Mouse (Mus musculus) midbrain, embryonic 10.5 days (tissue): ENCODE measurements around the gene 6430550D23Rik. TPM values are rescaled to one million over a fixed set of nuclear protein-coding genes. Genes with fewer than 3 reads are reported as not detected.

Experiments used
- DNase-seq: peaks from one replicate; pipeline ENCODE4 v3.0.0-alpha.2; 2017; ENCODE audit warnings: low spot score
- H3K27ac ChIP-seq: fragments of 300-500 bp; sonication (generic); replicated peaks from 2 replicates; pipeline ENCODE4 v1.5.1; 2016; ENCODE audit warnings: mild to moderate bottlenecking
- H3K27me3 ChIP-seq: fragments of 300-500 bp; sonication (generic); 2 replicates; pipeline ENCODE4 v1.6.1; 2016; ENCODE audit warnings: low read depth, mild to moderate bottlenecking; ENCODE audit not compliant: poor library complexity, severe bottlenecking
- H3K36me3 ChIP-seq: fragments of 300-500 bp; sonication (generic); 2 replicates; pipeline ENCODE4 v1.6.1; 2016; ENCODE audit warnings: mild to moderate bottlenecking, moderate library complexity
- H3K4me1 ChIP-seq: fragments of 300-500 bp; sonication (generic); 2 replicates; pipeline ENCODE4 v1.6.1; 2016
- H3K4me3 ChIP-seq: fragments of 300-500 bp; sonication (generic); 2 replicates; pipeline ENCODE4 v1.5.1; 2016; ENCODE audit warnings: mild to moderate bottlenecking, moderate library complexity
- H3K9me3 ChIP-seq: fragments of 300-500 bp; sonication (generic); replicated peaks from 2 replicates; pipeline ENCODE4 v1.6.1; 2016; ENCODE audit warnings: mild to moderate bottlenecking
- WGBS: fragments of 180-500 bp; shearing (Covaris S2); methylation state at CpG from one replicate; pipeline ENCODE4 v1.1.7; 2016; 5-methylcytosine and 5-hydroxymethylcytosine counted together
- polyA plus RNA-seq: library from polyadenylated mRNA; unstranded; fragments of >200 nt; fragmentation: Nextera tagmentation; extraction: Ambion mirVana; gene quantifications from 2 replicates; pipeline ENCODE4 v1.2.1, GENCODE M21; 2016

Gene 6430550D23Rik
- polyA plus RNA-seq, 1 experiment from 2014 or later, result 1.2 TPM

DNA sequence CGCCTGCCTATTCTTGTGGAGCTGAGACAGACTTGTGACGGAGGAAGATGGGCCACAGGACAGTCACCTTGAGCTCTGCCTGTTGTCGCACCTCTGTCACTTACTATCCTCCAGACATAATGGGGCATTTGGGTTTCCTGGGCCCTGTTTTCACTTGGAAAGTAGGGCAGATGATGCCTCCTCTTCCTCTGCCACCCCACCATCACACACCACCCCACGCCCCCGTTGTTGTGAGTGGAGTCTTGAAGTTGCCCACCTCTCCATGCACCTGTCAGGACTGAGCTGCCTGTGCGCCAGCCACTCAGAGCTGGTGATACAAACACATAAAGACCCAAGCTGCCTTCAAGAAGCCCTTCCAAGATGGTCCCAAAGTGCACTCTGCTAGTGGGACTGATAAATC, 20.6 kb downstream of the 6430550D23Rik start:
- H3K27ac ChIP-seq, result no peak overlapping the region
- H3K4me3 ChIP-seq, result no peak overlapping the region
- peaks cover 100% of the 10 kb centered on the region for H3K36me3 ChIP-seq
- H3K9me3 ChIP-seq, result no peaks in the 10 kb centered on the region
- H3K4me1 ChIP-seq, result no peaks in the 10 kb centered on the region
- no peak for DNase-seq
- WGBS, result 96% methylated on average over 6 of the region's 6 CpGs
- no peaks in the 10 kb centered on the region for H3K27me3 ChIP-seq

- H3K27ac ChIP-seq, result no peak overlapping the region
- H3K36me3 ChIP-seq, result peaks cover 100% of the 10 kb centered on the region
- WGBS, result 90% methylated on average over 7 of the region's 7 CpGs
- H3K27me3 ChIP-seq, result no peaks in the 10 kb centered on the region
- H3K9me3 ChIP-seq, result no peaks in the 10 kb centered on the region
- H3K4me3 ChIP-seq, result no peak overlapping the region
- H3K4me1 ChIP-seq, result no peaks in the 10 kb centered on the region
- no peak for DNase-seq
Observed at GRCm38 (mm10) chr2:155985776-155986175, 22.0 kb downstream of the 6430550D23Rik start.

DNA sequence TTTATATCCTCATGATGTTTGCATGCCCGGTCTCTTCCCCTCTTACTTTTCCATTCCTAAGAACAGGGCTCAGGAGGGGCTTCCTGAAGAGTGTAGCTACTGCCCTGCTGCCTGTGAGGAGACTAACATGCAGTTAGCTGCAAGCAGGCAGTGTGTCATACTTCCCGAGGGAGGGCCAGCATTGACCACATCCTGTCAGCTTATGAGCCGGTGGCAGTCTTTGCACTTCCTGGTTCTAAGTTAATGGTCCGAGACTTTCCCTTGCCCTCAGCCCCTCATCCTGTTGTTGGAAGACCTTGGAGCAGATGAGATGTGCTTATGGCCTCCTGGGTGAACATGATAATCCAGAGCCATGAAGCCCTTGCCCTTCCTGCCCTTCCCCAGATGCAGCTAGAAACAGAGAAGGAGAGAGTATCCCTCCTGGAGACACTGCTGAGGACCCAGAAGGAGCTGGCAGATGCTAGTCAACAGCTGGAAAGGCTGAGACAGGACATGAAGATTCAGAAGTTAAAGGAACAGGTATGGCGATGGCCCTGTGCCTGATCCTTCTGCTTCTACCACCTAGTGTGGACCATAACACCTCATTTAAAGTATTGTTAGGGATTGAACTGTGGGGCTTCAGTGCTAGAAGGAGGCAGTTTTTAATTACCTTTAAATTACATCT, 28.3 kb downstream of the 6430550D23Rik start:
- no peaks in the 10 kb centered on the region for H3K4me1 ChIP-seq
- WGBS, result 84% methylated on average over 5 of the region's 5 CpGs
- H3K36me3 ChIP-seq, result peaks cover 99% of the 10 kb centered on the region
- no peaks in the 10 kb centered on the region for H3K27me3 ChIP-seq
- no peak overlapping the region for H3K4me3 ChIP-seq
- no peaks in the 10 kb centered on the region for H3K9me3 ChIP-seq
- H3K27ac ChIP-seq, result no peak overlapping the region
- no peak for DNase-seq

- 83% methylated on average over 14 of the region's 14 CpGs for WGBS
- Histone ChIP-seq H3K27me3 (no peaks in the 10 kb centered on the region), H3K27ac (no peak overlapping the region), H3K4me3 (no peak overlapping the region), H3K36me3 (peaks cover 96% of the 10 kb centered on the region), H3K9me3 (no peaks in the 10 kb centered on the region), H3K4me1 (no peaks in the 10 kb centered on the region)
- no peak for DNase-seq
Observed at GRCm38 (mm10) chr2:155974087-155974731, 33.6 kb downstream of the 6430550D23Rik start.

DNA sequence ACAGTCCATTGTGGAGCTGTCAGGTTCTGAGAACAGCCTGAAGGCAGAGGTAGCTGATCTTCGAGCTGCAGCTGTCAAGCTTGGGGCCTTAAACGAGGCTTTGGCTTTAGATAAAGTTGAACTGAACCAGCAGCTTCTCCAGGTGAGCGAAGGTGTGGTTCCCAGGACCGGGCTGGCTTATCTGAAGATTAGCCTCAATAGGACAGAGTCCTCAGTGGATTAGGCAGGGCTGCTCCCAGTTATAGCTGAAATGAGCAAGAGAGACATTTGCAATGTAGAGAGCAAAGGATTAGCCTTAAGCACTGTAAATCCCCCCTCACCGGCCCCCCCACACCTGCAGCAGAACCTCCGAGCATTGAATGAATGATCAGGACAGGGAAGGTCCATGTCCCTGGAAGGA, 34.4 kb downstream of the 6430550D23Rik start:
- peaks cover 96% of the 10 kb centered on the region for H3K36me3 ChIP-seq
- 80% methylated on average over 6 of the region's 6 CpGs for WGBS

DNA sequence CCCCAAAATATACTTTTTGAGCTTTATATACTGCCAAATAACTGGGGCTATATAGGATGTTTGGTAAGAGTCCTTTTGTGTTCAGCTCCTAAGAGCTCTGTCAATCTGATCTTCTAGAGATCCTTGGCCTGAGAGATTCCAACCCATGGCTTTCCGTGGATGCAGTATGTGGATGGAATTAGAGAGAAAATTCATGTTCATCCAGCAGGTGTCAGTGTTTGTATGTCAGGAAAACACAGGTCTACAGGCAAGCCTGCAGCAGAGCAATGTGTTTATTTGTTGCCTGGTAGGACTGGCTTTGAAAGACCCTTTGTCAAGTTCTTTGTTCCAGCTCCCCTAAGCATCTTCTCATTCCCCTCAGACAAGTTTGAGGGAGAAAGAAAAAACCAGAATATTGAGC, 44.8 kb downstream of the 6430550D23Rik start:
- Histone ChIP-seq H3K9me3 (no peaks in the 10 kb centered on the region), H3K4me3 (no peak overlapping the region), H3K27ac (no peak overlapping the region), H3K4me1 (no peaks in the 10 kb centered on the region; the same call in 1 of the 2 replicates), H3K36me3 (peaks cover 81% of the 10 kb centered on the region), H3K27me3 (no peaks in the 10 kb centered on the region)
- 58% methylated on average over 1 of the region's 1 CpGs for WGBS
- DNase-seq, result no peak

More for the DNA sequence above, 34.4 kb downstream of the 6430550D23Rik start:
- Histone ChIP-seq H3K9me3 (no peaks in the 10 kb centered on the region), H3K4me3 (no peak overlapping the region), H3K27me3 (no peaks in the 10 kb centered on the region), H3K4me1 (no peaks in the 10 kb centered on the region), H3K27ac (no peak overlapping the region)
- no peak for DNase-seq

GRCm38 (mm10) chr2:155961862-155962261, 45.9 kb downstream of the 6430550D23Rik start:
- Histone ChIP-seq H3K9me3 (no peaks in the 10 kb centered on the region), H3K4me3 (no peak overlapping the region), H3K36me3 (peaks cover 70% of the 10 kb centered on the region), H3K27me3 (no peaks in the 10 kb centered on the region), H3K4me1 (peaks cover 10% of the 10 kb centered on the region), H3K27ac (no peak overlapping the region)
- 88% methylated on average over 10 of the region's 10 CpGs for WGBS
- no peak for DNase-seq

- Histone ChIP-seq H3K4me3 (no peak overlapping the region), H3K36me3 (peaks cover 51% of the 10 kb centered on the region), H3K4me1 (peaks cover 10% of the 10 kb centered on the region), H3K9me3 (no peaks in the 10 kb centered on the region), H3K27ac (no peak overlapping the region), H3K27me3 (no peaks in the 10 kb centered on the region)
- DNase-seq, result no peak
- 89% methylated on average over 5 of the region's 5 CpGs for WGBS
Observed at GRCm38 (mm10) chr2:155959981-155960380, 47.8 kb downstream of the 6430550D23Rik start.

- peak within 1 kb of the TSS; percentile 87 for H3K4me3 ChIP-seq
- peak within 1 kb of the TSS; percentile 98 for H3K27ac ChIP-seq
- peak; percentile 93 for DNase-seq
- peaks cover 10% of the 10 kb centered on the region for H3K4me1 ChIP-seq
- H3K36me3 ChIP-seq, result peaks cover 17% of the 10 kb centered on the region
- WGBS, result under 1% methylated on average over 58 of the region's 59 CpGs
- no peaks in the 10 kb centered on the region for H3K9me3 ChIP-seq
- H3K27me3 ChIP-seq, result no peaks in the 10 kb centered on the region
Observed at GRCm38 (mm10) chr2:155956134-155957059, 51.4 kb downstream of the 6430550D23Rik start, which contains the start of gene Cep250. TSS of gene Cep250 (plus strand) at chr2:155956458.

GRCm38 (mm10) chr2:155952006-155952405, 55.8 kb downstream of the 6430550D23Rik start:
- DNase-seq, result no peak
- peaks cover 3% of the 10 kb centered on the region for H3K4me1 ChIP-seq
- no peaks in the 10 kb centered on the region for H3K27me3 ChIP-seq
- no peak overlapping the region for H3K4me3 ChIP-seq
- no peaks in the 10 kb centered on the region for H3K9me3 ChIP-seq
- H3K27ac ChIP-seq, result no peak overlapping the region
- no peaks in the 10 kb centered on the region for H3K36me3 ChIP-seq

DNA sequence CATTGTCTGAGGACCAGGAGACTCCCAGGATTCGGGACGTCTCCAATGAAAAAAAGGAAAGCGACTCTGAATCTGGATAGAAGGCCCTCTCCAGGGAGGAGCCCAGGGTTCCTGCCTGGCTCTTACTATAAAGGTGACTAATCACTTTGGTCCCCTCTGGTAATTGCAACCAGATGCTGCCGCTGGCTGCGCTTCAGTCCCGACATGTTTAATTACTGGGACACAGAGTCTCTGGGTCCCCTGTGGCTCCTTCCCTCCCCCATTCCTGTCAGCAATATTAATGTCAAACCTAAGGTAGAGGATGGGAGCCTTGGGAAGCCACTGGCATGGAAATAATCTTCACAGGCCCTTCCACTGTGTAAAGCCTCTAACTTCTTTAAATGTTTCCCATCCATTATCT, 58.4 kb downstream of the 6430550D23Rik start:
- H3K4me1 ChIP-seq, result peaks cover 28% of the 10 kb centered on the region
- no peaks in the 10 kb centered on the region for H3K9me3 ChIP-seq
- no peaks in the 10 kb centered on the region for H3K36me3 ChIP-seq
- no peak overlapping the region for H3K27ac ChIP-seq
- H3K27me3 ChIP-seq, result peaks cover 6% of the 10 kb centered on the region
- no peak overlapping the region for H3K4me3 ChIP-seq
- WGBS, result 40% methylated on average over 6 of the region's 6 CpGs
- DNase-seq, result no peak

- Histone ChIP-seq H3K27me3 (peaks cover 11% of the 10 kb centered on the region), H3K4me3 (no peak overlapping the region), H3K36me3 (no peaks in the 10 kb centered on the region), H3K27ac (no peak overlapping the region), H3K4me1 (peaks cover 44% of the 10 kb centered on the region), H3K9me3 (no peaks in the 10 kb centered on the region)
- WGBS, result 80% methylated on average over 5 of the region's 5 CpGs
- no peak for DNase-seq
Observed at GRCm38 (mm10) chr2:155947390-155948002, 60.3 kb downstream of the 6430550D23Rik start.
